8 mouse cellular contexts compared by ENCODE assay signal in the genomic region with DNA sequence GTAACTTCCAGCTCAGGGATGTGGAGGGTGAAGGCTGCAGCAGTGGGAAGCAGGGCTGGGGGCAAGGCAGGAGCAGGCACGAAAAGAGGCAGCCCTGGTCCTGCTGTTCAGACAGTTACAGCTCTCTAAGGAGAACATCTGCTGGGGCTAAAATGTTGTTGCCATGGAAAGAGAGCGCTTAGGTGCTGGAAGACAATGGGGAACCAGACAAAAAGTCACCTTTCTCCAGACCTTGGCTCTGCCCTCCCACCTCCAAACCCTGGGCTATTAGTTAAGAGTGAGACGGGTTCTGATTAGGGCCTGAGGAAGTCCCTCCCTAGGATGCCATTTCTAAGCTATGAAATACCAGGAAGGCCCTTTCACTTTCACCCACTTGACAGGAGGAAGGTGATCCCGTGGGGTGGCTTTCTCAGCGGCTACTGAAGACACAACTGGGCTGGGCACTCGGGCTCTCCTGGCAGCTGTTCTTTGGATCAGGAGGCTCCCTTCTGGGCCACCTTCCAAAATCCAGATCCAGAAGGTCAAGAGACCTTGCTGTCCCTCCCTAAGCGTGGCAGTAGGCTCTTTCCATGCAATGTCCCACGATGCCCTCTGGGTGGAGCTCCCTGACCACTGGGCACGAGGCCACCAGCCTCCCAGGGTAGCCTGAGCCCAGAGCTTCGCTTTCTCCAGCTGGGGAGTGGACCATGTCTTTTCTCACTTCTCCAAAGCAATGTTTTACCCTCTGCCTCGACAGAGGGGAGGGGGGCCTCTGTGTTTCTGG. TPM values are rescaled to one million over a fixed set of nuclear protein-coding genes. Genes with fewer than 3 reads are reported as not detected.
DNase-seq lines count a peak whose midpoint lies in the region; ATAC-seq and TF ChIP-seq lines count a peak whose summit lies in the region.

No protein-coding gene starts in this region.

- peaks cover 0 to 12% of the 10 kb centered on the region in 2 experiments; a peak in 2 of 4 replicates for H3K36me3 ChIP-seq in MEL (ENCODE audit: control insufficient read depth in 1 of 2, insufficient read depth in 2 of 2, low read length in 2 of 2)
- peaks cover 16% of the 10 kb centered on the region for H3K36me3 ChIP-seq in forebrain, embryonic 11.5 days (ENCODE audit: control insufficient read depth, insufficient read depth, low read length)
- H3K36me3 ChIP-seq in heart, embryonic 16.5 days (ENCODE audit: control insufficient read depth, insufficient read depth), result peaks cover 26% of the 10 kb centered on the region
- H3K36me3 ChIP-seq in lung, embryonic 15.5 days, result peaks cover 35% of the 10 kb centered on the region

- TF ChIP-seq POLR2A in MEL (IDR thresholded peaks at IDR 0.05; ENCODE audit: control insufficient read depth in 1 of 2, insufficient read depth in 1 of 2, low read depth in 1 of 2, low read length in 2 of 2, poor library complexity in 1 of 2), result no peak

- H3K4me3 ChIP-seq in MEL (ENCODE audit: control insufficient read depth in 1 of 2, insufficient read depth in 1 of 2, low read depth in 2 of 2, low read length in 2 of 2), result peak overlapping the region; percentile 4 to 56; a peak in 3 of 4 replicates
- no peak overlapping the region for H3K4me3 ChIP-seq in forebrain, embryonic 11.5 days (ENCODE audit: low read depth, low read length)
- H3K4me3 ChIP-seq in heart, embryonic 16.5 days (ENCODE audit: low read length), result peak overlapping the region; percentile 30; the same call in 1 of the 2 replicates
- no peak overlapping the region for H3K4me3 ChIP-seq in lung, embryonic 15.5 days

- no peak overlapping the region for H3K27ac ChIP-seq in MEL (ENCODE audit: control insufficient read depth, low read depth, low read length)
- H3K27ac ChIP-seq in forebrain, embryonic 11.5 days (ENCODE audit: low read depth, low read length), result no peak overlapping the region
- H3K27ac ChIP-seq in heart, embryonic 16.5 days (ENCODE audit: low read length), result peak overlapping the region; percentile 55; the same call in 1 of the 2 replicates
- no peak overlapping the region for H3K27ac ChIP-seq in lung, embryonic 15.5 days

- 27% methylated on average over 11 of the region's 11 CpGs for WGBS in forebrain, embryonic 11.5 days
- WGBS in heart, embryonic 16.5 days, result 11% methylated on average over 11 of the region's 11 CpGs
- WGBS in lung, embryonic 15.5 days, result 12% methylated on average over 11 of the region's 11 CpGs

- H3K4me1 ChIP-seq in MEL (ENCODE audit: control insufficient read depth in 1 of 2, insufficient read depth in 2 of 2, low read length in 2 of 2), result peaks cover 0 to 5% of the 10 kb centered on the region in 2 experiments; a peak in 1 of 4 replicates
- H3K4me1 ChIP-seq in forebrain, embryonic 11.5 days (replicated peaks; ENCODE audit: control insufficient read depth, insufficient read depth, low read length), result 0 out of 2 replicates have a peak, but pooled peaks cover 2% of the 10 kb centered on the region
- peaks cover 9% of the 10 kb centered on the region for H3K4me1 ChIP-seq in heart, embryonic 16.5 days (ENCODE audit: control insufficient read depth, insufficient read depth, low read length)
- peaks cover 11% of the 10 kb centered on the region for H3K4me1 ChIP-seq in lung, embryonic 15.5 days

- H3K79me2 ChIP-seq in MEL (ENCODE audit: control insufficient read depth, insufficient read depth, low read length, poor library complexity), result no peaks in the 10 kb centered on the region

- peaks cover 0 to 1% of the 10 kb centered on the region in 2 experiments for H3K27me3 ChIP-seq in MEL (ENCODE audit: control insufficient read depth in 1 of 2, insufficient read depth in 2 of 2, low read length in 2 of 2)
- no peaks in the 10 kb centered on the region for H3K27me3 ChIP-seq in forebrain, embryonic 11.5 days (ENCODE audit: control insufficient read depth, insufficient read depth, low read length)
- H3K27me3 ChIP-seq in heart, embryonic 16.5 days (ENCODE audit: control insufficient read depth, insufficient read depth, low read length), result no peaks in the 10 kb centered on the region; the same call in 1 of the 2 replicates
- no peaks in the 10 kb centered on the region for H3K27me3 ChIP-seq in lung, embryonic 15.5 days

- H3K9ac ChIP-seq in MEL (ENCODE audit: control insufficient read depth, low read depth, low read length, poor library complexity, severe bottlenecking), result peak overlapping the region; percentile 36
- no peak overlapping the region for H3K9ac ChIP-seq in forebrain, embryonic 11.5 days (ENCODE audit: low read length)
- peak overlapping the region; percentile 69 for H3K9ac ChIP-seq in heart, embryonic 16.5 days (ENCODE audit: low read length)
- H3K9ac ChIP-seq in lung, embryonic 15.5 days, result no peak overlapping the region

- no peak overlapping the region for H3K4me2 ChIP-seq in forebrain, embryonic 11.5 days (ENCODE audit: low read depth, low read length, severe bottlenecking)
- peak overlapping the region; percentile 58 for H3K4me2 ChIP-seq in heart, embryonic 16.5 days (ENCODE audit: low read depth, low read length)
- peak overlapping the region; percentile 39 for H3K4me2 ChIP-seq in lung, embryonic 15.5 days

- peak; percentile 84 for TF ChIP-seq RAD21 in MEL (IDR thresholded peaks at IDR 0.05; ENCODE audit: low read depth, low read length)

- no peaks in the 10 kb centered on the region for H3K9me3 ChIP-seq in MEL (replicated peaks; ENCODE audit: insufficient read depth, low read length)
- no peaks in the 10 kb centered on the region for H3K9me3 ChIP-seq in forebrain, embryonic 11.5 days (ENCODE audit: control insufficient read depth, low read length)
- H3K9me3 ChIP-seq in heart, embryonic 16.5 days (replicated peaks; ENCODE audit: control insufficient read depth, low read length), result no peaks in the 10 kb centered on the region
- H3K9me3 ChIP-seq in lung, embryonic 15.5 days, result no peaks in the 10 kb centered on the region

- TF ChIP-seq CTCF in MEL (IDR thresholded peaks at IDR 0.05 in 2 of 3, conservative IDR thresholded peaks at IDR 0.05 in 1 of 3; ENCODE audit: control insufficient read depth in 1 of 3, insufficient read depth in 1 of 3, low read depth in 2 of 3, low read length in 3 of 3, poor library complexity in 1 of 3, severe bottlenecking in 1 of 3), result peak; percentile 78 to 90 (median 85)

- 0 out of 2 replicates have a peak, but pooled peaks have one; percentile 46 for ATAC-seq in forebrain, embryonic 11.5 days (replicated peaks; ENCODE audit: low FRiP score)
- ATAC-seq in heart, embryonic 16.5 days (replicated peaks; ENCODE audit: extremely low read depth, insufficient read depth, low FRiP score), result peak; percentile 81
- ATAC-seq in lung, embryonic 15.5 days (ENCODE audit: borderline replicate concordance, extremely low read depth, low FRiP score, low TSS enrichment), result peak; percentile 56; the same call in 1 of the 2 replicates
- no peak for ATAC-seq in activated CD4-positive, CD25-positive, alpha-beta regulatory T cell, adult 4 months

- TF ChIP-seq EP300 in MEL (IDR thresholded peaks at IDR 0.05; ENCODE audit: low read depth in 1 of 2, low read length in 2 of 2), result no peak

- peak; percentile 60 for DNase-seq in MEL (ENCODE audit: low read depth, low spot score)
- peak; percentile 81 for DNase-seq in brain, adult 2 months (ENCODE audit: low read depth, low spot score)
- DNase-seq in forebrain, embryonic 11.5 days (ENCODE audit: low spot score), result peak; percentile 74
- DNase-seq in kidney, postnatal 36 days, result peak; percentile 91 to 92
- DNase-seq in retina, adult 2 months (ENCODE audit: low read depth, low spot score), result peak; percentile 30

TF ChIP-seq in MEL, 35 proteins besides CTCF, POLR2A, EP300 and RAD21 (continues in another document):
- TF ChIP-seq MAX (IDR thresholded peaks at IDR 0.05; ENCODE audit: low read length), result 0 out of 2 replicates have a peak, but pooled peaks have one; percentile 42
- TF ChIP-seq TCF12 (IDR thresholded peaks at IDR 0.05; ENCODE audit: low read depth, low read length), result no peak
- no peak for TF ChIP-seq NELFE (IDR thresholded peaks at IDR 0.05; ENCODE audit: low read depth, low read length)
- no peak for TF ChIP-seq MYB (IDR thresholded peaks at IDR 0.05; ENCODE audit: low read depth, low read length)
- TF ChIP-seq GATA1 (IDR thresholded peaks at IDR 0.05; ENCODE audit: low read depth, low read length), result no peak
- TF ChIP-seq GABPA (IDR thresholded peaks at IDR 0.05; ENCODE audit: low read depth, low read length), result no peak
- 0 out of 2 replicates have a peak, but pooled peaks have one; percentile 55 for TF ChIP-seq MAZ (IDR thresholded peaks at IDR 0.05; ENCODE audit: low read depth, low read length)

RNA-seq across cellular contexts. Expression of a gene that starts 11.8 kb away (rescaled TPM):
- total RNA-seq in MEL (2012; rRNA removed), result 72.6 and 73.8 TPM in 2 replicates
- polyA plus RNA-seq in MEL (2012; ENCODE audit: insufficient read depth in 1 of 2, insufficient read length in 2 of 2, low read depth in 1 of 2, low replicate concordance in 2 of 2, missing spikeins in 1 of 2), result 100 to 1,000 TPM in 1 of 2 experiments, 10 to 100 TPM in 1; 89.0 to 162 TPM
- 20.7 and 25.4 TPM in 2 replicates for polyA plus RNA-seq in forebrain, embryonic 11.5 days (2014; fragmentation: Nextera tagmentation; extraction: Ambion mirVana)
- 7.2 and 8.3 TPM in 2 replicates for polyA plus RNA-seq in heart, embryonic 16.5 days (2015; fragmentation: Nextera tagmentation; extraction: Ambion mirVana)
- polyA plus RNA-seq in lung, embryonic 15.5 days (2015; fragmentation: Nextera tagmentation; extraction: Ambion mirVana), result 10.8 and 12.0 TPM in 2 replicates
- polyA plus RNA-seq in activated CD4-positive, CD25-positive, alpha-beta regulatory T cell, adult 4 months (2017; shearing (Covaris generic)), result 10 to 100 TPM; 12.8 to 20.7 TPM

RNA-seq across cellular contexts. Expression of a gene that starts 20.7 kb away (rescaled TPM):
- 0.98 and 1.6 TPM in 2 replicates for total RNA-seq in MEL (2012; rRNA removed)
- 1 to 10 TPM in 1 of 2 experiments, not detected in 1; 4.0 TPM for polyA plus RNA-seq in MEL (2012; ENCODE audit: insufficient read depth in 1 of 2, insufficient read length in 2 of 2, low read depth in 1 of 2, low replicate concordance in 2 of 2, missing spikeins in 1 of 2)
- 10.2 and 10.3 TPM in 2 replicates for polyA plus RNA-seq in forebrain, embryonic 11.5 days (2014; fragmentation: Nextera tagmentation; extraction: Ambion mirVana)
- 0.25 and 0.29 TPM in 2 replicates for polyA plus RNA-seq in heart, embryonic 16.5 days (2015; fragmentation: Nextera tagmentation; extraction: Ambion mirVana)
- 0.30 and 0.36 TPM in 2 replicates for polyA plus RNA-seq in lung, embryonic 15.5 days (2015; fragmentation: Nextera tagmentation; extraction: Ambion mirVana)
- 1 to 10 TPM; 1.3 to 1.4 TPM for polyA plus RNA-seq in activated CD4-positive, CD25-positive, alpha-beta regulatory T cell, adult 4 months (2017; shearing (Covaris generic))

RNA-seq across cellular contexts. Expression of a gene that starts 46.0 kb away (rescaled TPM):
- total RNA-seq in MEL (2012; rRNA removed), result 3.3 and 5.3 TPM in 2 replicates
- polyA plus RNA-seq in MEL (2012; ENCODE audit: insufficient read depth in 1 of 2, insufficient read length in 2 of 2, low read depth in 1 of 2, low replicate concordance in 2 of 2, missing spikeins in 1 of 2), result 1 to 10 TPM in 1 of 2 experiments, not detected in 1; 3.5 TPM
- 2.0 and 2.4 TPM in 2 replicates for polyA plus RNA-seq in forebrain, embryonic 11.5 days (2014; fragmentation: Nextera tagmentation; extraction: Ambion mirVana)
- 4.8 and 7.2 TPM in 2 replicates for polyA plus RNA-seq in heart, embryonic 16.5 days (2015; fragmentation: Nextera tagmentation; extraction: Ambion mirVana)
- polyA plus RNA-seq in lung, embryonic 15.5 days (2015; fragmentation: Nextera tagmentation; extraction: Ambion mirVana), result 9.9 and 10.1 TPM in 2 replicates
- 10 to 100 TPM in 1 of 2 experiments, 1 to 10 TPM in 1; 8.7 to 10.2 TPM for polyA plus RNA-seq in activated CD4-positive, CD25-positive, alpha-beta regulatory T cell, adult 4 months (2017; shearing (Covaris generic))

Comparison
In these comparisons a context has a peak if more than half of its experiments do, and no peak if none do; other contexts are left out.
1. DNase-seq: peak in every context shown above with its lines; median percentile 92 in kidney, postnatal 36 days; 81 in brain, adult 2 months; 74 in forebrain, embryonic 11.5 days; 60 in MEL; 30 in retina, adult 2 months.
2. H3K4me3 ChIP-seq: peak in MEL (2 of 2) and heart, embryonic 16.5 days (single experiment); none in forebrain, embryonic 11.5 days (single experiment) and lung, embryonic 15.5 days (single experiment).
3. H3K9ac ChIP-seq: peak in MEL (single experiment) and heart, embryonic 16.5 days (single experiment); none in forebrain, embryonic 11.5 days (single experiment) and lung, embryonic 15.5 days (single experiment).